In the genomic region with DNA sequence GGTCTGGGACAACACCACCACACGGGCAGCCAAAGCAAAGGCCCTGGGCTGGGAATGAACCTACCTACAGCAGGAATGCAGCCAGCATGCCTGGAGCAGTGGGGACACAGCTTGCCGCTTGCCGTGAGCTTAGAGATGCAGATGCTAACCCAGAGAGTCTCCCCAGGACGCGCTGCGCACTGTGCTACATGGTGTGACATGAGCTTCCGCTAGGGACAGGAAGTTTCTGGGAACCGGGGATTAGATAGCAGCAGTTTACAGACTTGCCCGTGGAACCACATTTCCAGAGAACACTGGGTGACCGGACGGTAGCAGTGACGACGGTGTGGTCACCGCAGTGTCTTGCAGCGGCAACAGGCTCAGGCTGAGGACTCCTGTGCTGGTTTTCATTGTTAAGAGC, we compare ENCODE assay signal across 16 mouse cellular contexts. TPM values are rescaled to one million over a fixed set of nuclear protein-coding genes. Genes with fewer than 3 reads are reported as not detected.
DNase-seq lines count a peak whose midpoint lies in the region; ATAC-seq and TF ChIP-seq lines count a peak whose summit lies in the region.
"Had no signal": no experiment of that assay in that cellular context is flagged by ENCODE, and none has a peak within 500 bp of the region (broad histone marks: within the 10 kb centered on the region; RNA-seq: fewer than 3 reads in every experiment).

No protein-coding gene starts in this region.

- peaks cover 89% of the 10 kb centered on the region for H3K27me3 ChIP-seq in heart, embryonic 15.5 days
- H3K27me3 ChIP-seq in heart, embryonic 12.5 days (replicated peaks), result peaks cover 85% of the 10 kb centered on the region
- H3K27me3 ChIP-seq in testis, adult 2 months (ENCODE audit: control insufficient read depth, insufficient read depth, low read length), result peaks cover 7% of the 10 kb centered on the region; the same call in 1 of the 2 replicates

- H3K27ac ChIP-seq in heart, embryonic 15.5 days, result no peak overlapping the region
- H3K27ac ChIP-seq in heart, embryonic 12.5 days (ENCODE audit: poor library complexity, severe bottlenecking), result no peak overlapping the region
- H3K27ac ChIP-seq in testis, adult 2 months (ENCODE audit: control insufficient read depth, insufficient read depth, low read depth, low read length), result no peak overlapping the region
- H3K27ac ChIP-seq: heart, adult 2 months; hindbrain, embryonic 15.5 days; midbrain, embryonic 15.5 days had no signal

- no peak overlapping the region for H3K9ac ChIP-seq in heart, embryonic 15.5 days
- no peak overlapping the region for H3K9ac ChIP-seq in heart, embryonic 12.5 days
- H3K9ac ChIP-seq: hindbrain, embryonic 15.5 days; midbrain, embryonic 15.5 days had no signal

- WGBS in heart, embryonic 15.5 days, result 14% methylated on average over 15 of the region's 15 CpGs
- 11% methylated on average over 15 of the region's 15 CpGs for whole genome bisulfite sequencing in heart, embryonic 12.5 days

- H3K4me1 ChIP-seq in heart, embryonic 15.5 days (replicated peaks), result peaks cover 15% of the 10 kb centered on the region
- peaks cover 12% of the 10 kb centered on the region; the same call in 1 of the 2 replicates for H3K4me1 ChIP-seq in heart, embryonic 12.5 days (replicated peaks)
- peaks cover 12% of the 10 kb centered on the region for H3K4me1 ChIP-seq in testis, adult 2 months (ENCODE audit: control insufficient read depth, insufficient read depth, low read length)

- no peak for DNase-seq in testis, postnatal 14 days (ENCODE audit: low spot score)
- peak; percentile 32 for DNase-seq in naive thymus-derived CD4-positive, alpha-beta T cell, adult 2 months (ENCODE audit: low read depth)
- DNase-seq in layer of hippocampus, postnatal 25 days (ENCODE audit: extremely low spot score in 1 of 2, low spot score in 1 of 2), result no peak
- DNase-seq: cerebellum, adult 9-11 months; heart, adult 2 months; kidney, adult 8-10 months; lung, postnatal 10 days had no signal

- H3K9me3 ChIP-seq in heart, embryonic 15.5 days (replicated peaks), result no peaks in the 10 kb centered on the region
- peaks cover under 1% of the 10 kb centered on the region; the same call in 1 of the 2 replicates for H3K9me3 ChIP-seq in heart, embryonic 12.5 days (replicated peaks)
- H3K9me3 ChIP-seq: hindbrain, embryonic 15.5 days; midbrain, embryonic 15.5 days had no signal

- H3K36me3 ChIP-seq in heart, embryonic 15.5 days, result no peaks in the 10 kb centered on the region
- H3K36me3 ChIP-seq in heart, embryonic 12.5 days, result no peaks in the 10 kb centered on the region
- no peaks in the 10 kb centered on the region for H3K36me3 ChIP-seq in testis, adult 2 months (ENCODE audit: control insufficient read depth, insufficient read depth, low read length)
- H3K36me3 ChIP-seq: hindbrain, embryonic 15.5 days; midbrain, embryonic 15.5 days had no signal

- TF ChIP-seq CTCF in testis, adult 2 months (IDR thresholded peaks at IDR 0.05; ENCODE audit: control insufficient read depth, insufficient read depth, insufficient replicate concordance, low read depth, low read length), result no peak

- H3K4me2 ChIP-seq in heart, embryonic 15.5 days, result 0 out of 2 replicates have a peak overlapping the region, but pooled peaks have one; percentile 15
- no peak overlapping the region for H3K4me2 ChIP-seq in heart, embryonic 12.5 days
- H3K4me2 ChIP-seq: hindbrain, embryonic 15.5 days; midbrain, embryonic 15.5 days had no signal

- TF ChIP-seq POLR2A in testis, adult 2 months (IDR thresholded peaks at IDR 0.05; ENCODE audit: control insufficient read depth, low read depth, low read length), result no peak

- ATAC-seq in heart, embryonic 15.5 days (replicated peaks; ENCODE audit: insufficient number of reproducible peaks, insufficient read depth, low FRiP score, low read depth), result no peak
- no peak for ATAC-seq in heart, embryonic 12.5 days (ENCODE audit: insufficient number of reproducible peaks, low FRiP score)
- ATAC-seq in common myeloid progenitor, adult 5-6 weeks (replicated peaks; ENCODE audit: low read depth, poor library complexity, severe bottlenecking), result peak; percentile 48
- ATAC-seq: CD4-positive, CD25-positive, alpha-beta regulatory T cell, adult 4 months; midbrain, embryonic 15.5 days; Patski had no signal

- H3K4me3 ChIP-seq in heart, embryonic 15.5 days, result no peak overlapping the region
- H3K4me3 ChIP-seq in heart, embryonic 12.5 days, result no peak overlapping the region
- H3K4me3 ChIP-seq in testis, adult 2 months (ENCODE audit: control insufficient read depth, low read depth, low read length), result peak overlapping the region; percentile 12; the same call in 1 of the 2 replicates
- H3K4me3 ChIP-seq: heart, adult 2 months; hindbrain, embryonic 15.5 days; midbrain, embryonic 15.5 days had no signal

RNA-seq across cellular contexts. Expression of gene Fbxo2, which starts 9.2 kb away (rescaled TPM):
- polyA plus RNA-seq in heart, embryonic 15.5 days (2015; fragmentation: Nextera tagmentation; extraction: Ambion mirVana), result 0.59 and 1.5 TPM in 2 replicates
- polyA plus RNA-seq in heart, embryonic 12.5 days (2016; fragmentation: Nextera tagmentation; extraction: Ambion mirVana), result 0.70 and 0.92 TPM in 2 replicates
- polyA plus RNA-seq in testis, adult 2 months (2012; rRNA removed), result 41.2 and 42.8 TPM in 2 replicates
- 0.27 TPM in 1 of 2 replicates, not detected in the other for total RNA-seq in common myeloid progenitor, adult 5-6 weeks (2017)
- 100 to 1,000 TPM in 1 of 2 experiments, 10 to 100 TPM in 1; 97.4 to 116 TPM for total RNA-seq in layer of hippocampus, postnatal 25 days (2021)
- polyA plus RNA-seq: CD4-positive, CD25-positive, alpha-beta regulatory T cell, adult 4 months had no signal

RNA-seq across cellular contexts. Expression of gene Fbxo44, which starts 9.3 kb away (rescaled TPM):
- 26.5 and 27.0 TPM in 2 replicates for polyA plus RNA-seq in heart, embryonic 15.5 days (2015; fragmentation: Nextera tagmentation; extraction: Ambion mirVana)
- 24.9 and 25.1 TPM in 2 replicates for polyA plus RNA-seq in heart, embryonic 12.5 days (2016; fragmentation: Nextera tagmentation; extraction: Ambion mirVana)
- 191 and 200 TPM in 2 replicates for polyA plus RNA-seq in testis, adult 2 months (2012; rRNA removed)
- total RNA-seq in common myeloid progenitor, adult 5-6 weeks (2017), result 1.4 and 3.0 TPM in 2 replicates
- total RNA-seq in layer of hippocampus, postnatal 25 days (2021), result 100 to 1,000 TPM; 127 TPM

RNA-seq across cellular contexts. Expression of gene Fbxo6, which starts 17.6 kb away (rescaled TPM):
- 18.8 and 19.7 TPM in 2 replicates for polyA plus RNA-seq in heart, embryonic 15.5 days (2015; fragmentation: Nextera tagmentation; extraction: Ambion mirVana)
- 20.2 and 22.9 TPM in 2 replicates for polyA plus RNA-seq in heart, embryonic 12.5 days (2016; fragmentation: Nextera tagmentation; extraction: Ambion mirVana)
- polyA plus RNA-seq in testis, adult 2 months (2012; rRNA removed), result 41.3 and 41.9 TPM in 2 replicates
- total RNA-seq in common myeloid progenitor, adult 5-6 weeks (2017), result 2.9 and 7.1 TPM in 2 replicates
- 10 to 100 TPM; 27.9 to 28.7 TPM for total RNA-seq in layer of hippocampus, postnatal 25 days (2021)

RNA-seq across cellular contexts. Expression of gene Draxin, which starts 39.1 kb away (rescaled TPM):
- 0.15 TPM in 1 of 2 replicates, not detected in the other for polyA plus RNA-seq in heart, embryonic 15.5 days (2015; fragmentation: Nextera tagmentation; extraction: Ambion mirVana)
- polyA plus RNA-seq in heart, embryonic 12.5 days (2016; fragmentation: Nextera tagmentation; extraction: Ambion mirVana), result 0.05 and 0.08 TPM in 2 replicates
- polyA plus RNA-seq in testis, adult 2 months (2012; rRNA removed), result 0.24 and 0.32 TPM in 2 replicates
- 0.09 TPM in 1 of 2 replicates, not detected in the other for total RNA-seq in common myeloid progenitor, adult 5-6 weeks (2017)
- 1 to 10 TPM; 2.3 TPM for total RNA-seq in layer of hippocampus, postnatal 25 days (2021)
- total RNA-seq: liver, adult 2 months had no signal
- polyA plus RNA-seq: CD4-positive, CD25-positive, alpha-beta regulatory T cell, adult 4 months; liver, adult 2 months had no signal

RNA-seq across cellular contexts. Expression of gene Mad2l2, which starts 39.4 kb away (rescaled TPM):
- 30.9 and 35.4 TPM in 2 replicates for polyA plus RNA-seq in heart, embryonic 15.5 days (2015; fragmentation: Nextera tagmentation; extraction: Ambion mirVana)
- 36.6 and 39.3 TPM in 2 replicates for polyA plus RNA-seq in heart, embryonic 12.5 days (2016; fragmentation: Nextera tagmentation; extraction: Ambion mirVana)
- polyA plus RNA-seq in testis, adult 2 months (2012; rRNA removed), result 332 and 347 TPM in 2 replicates
- 8.4 and 17.2 TPM in 2 replicates for total RNA-seq in common myeloid progenitor, adult 5-6 weeks (2017)
- total RNA-seq in layer of hippocampus, postnatal 25 days (2021), result 10 to 100 TPM; 15.0 to 16.5 TPM

Comparison
In these comparisons a context has a peak if more than half of its experiments do, and no peak if none do; other contexts are left out.
1. RNA of gene Fbxo2, which starts 9.2 kb away (polyA plus RNA-seq): 41.2 to 42.8 TPM in testis, adult 2 months; 0.70 to 0.92 TPM in heart, embryonic 12.5 days and 0.59 to 1.5 TPM in heart, embryonic 15.5 days; every median in the first group is over 10 times any median in the second.